Mouse (Mus musculus) gastrocnemius, adult 8-10 months (tissue): ENCODE results near the gene Rasgef1c. TPM values are rescaled to one million over a fixed set of nuclear protein-coding genes. Genes with fewer than 3 reads are reported as not detected.

Experiments
- DNase-seq, 2 experiments: peaks; one replicate each; pipeline ENCODE4 v3.0.0; 2022; ENCODE audit warnings: low spot score in 2 of 2
- total RNA-seq, 4 experiments: library from RNA; stranded (reverse); gene quantifications; 2 replicates each; pipeline ENCODE4 v1.2.4; 2022

The Rasgef1c gene
- total RNA-seq, 4 experiments from 2014 or later: 0.24 to 0.43 TPM; not detected in 2

GRCm38 (mm10) chr11:49973657-49974340, 72.2 kb downstream of the Rasgef1c start:
- DNase-seq: no peak

GRCm38 (mm10) chr11:49974675-49975074, 73.0 kb downstream of the Rasgef1c start:
- DNase-seq: no peak

GRCm38 (mm10) chr11:49977963-49978568, 76.4 kb downstream of the Rasgef1c start:
- DNase-seq: no peak

GRCm38 (mm10) chr11:49978935-49979334, 77.3 kb downstream of the Rasgef1c start:
- no peak for DNase-seq

- DNase-seq: no peak
These were observed 79.1 kb downstream of the Rasgef1c start for GRCm38 (mm10) chr11:49980681-49981235.

- no peak for DNase-seq
These were observed 79.8 kb downstream of the Rasgef1c start for GRCm38 (mm10) chr11:49981321-49981963.

GRCm38 (mm10) chr11:49982094-49982493, 80.5 kb downstream of the Rasgef1c start:
- no peak for DNase-seq

GRCm38 (mm10) chr11:49982881-49983280, 81.2 kb downstream of the Rasgef1c start:
- DNase-seq: no peak

GRCm38 (mm10) chr11:49983875-49984552, 82.4 kb downstream of the Rasgef1c start:
- no peak for DNase-seq

- DNase-seq: no peak
These were observed 83.4 kb downstream of the Rasgef1c start for GRCm38 (mm10) chr11:49985009-49985408.

GRCm38 (mm10) chr11:49986277-49987036, 84.8 kb downstream of the Rasgef1c start:
- DNase-seq: peak; percentile 13 to 26

GRCm38 (mm10) chr11:49994536-49994935, 92.9 kb downstream of the Rasgef1c start:
- no peak for DNase-seq

- no peak for DNase-seq
These were observed 94.8 kb downstream of the Rasgef1c start for GRCm38 (mm10) chr11:49996398-49996797.

GRCm38 (mm10) chr11:49997321-49997720, 95.7 kb downstream of the Rasgef1c start:
- no peak for DNase-seq

- no peak for DNase-seq
These were observed 101.2 kb downstream of the Rasgef1c start for GRCm38 (mm10) chr11:50002853-50003252.

- DNase-seq: no peak
These were observed 106.1 kb downstream of the Rasgef1c start for GRCm38 (mm10) chr11:50007776-50008175.

- DNase-seq: no peak
These were observed 106.6 kb downstream of the Rasgef1c start for GRCm38 (mm10) chr11:50008231-50008630.

- DNase-seq: no peak
These were observed 111.4 kb downstream of the Rasgef1c start for GRCm38 (mm10) chr11:50013016-50013415.

GRCm38 (mm10) chr11:50016503-50016902, 114.9 kb downstream of the Rasgef1c start:
- no peak for DNase-seq

GRCm38 (mm10) chr11:50017511-50017910, 115.9 kb downstream of the Rasgef1c start:
- DNase-seq: no peak

- DNase-seq: no peak
These were observed 117.2 kb downstream of the Rasgef1c start for GRCm38 (mm10) chr11:50018848-50019247.
